Mouse (Mus musculus): ENCODE measurements around the gene Aptx.

GRCm38 (mm10) chr4:40666237-40667012 lies 36.6 kb downstream of the Aptx start:
- TF ChIP-seq POLR2A (IDR thresholded peaks at IDR 0.05; ENCODE audit: low read depth, low read length) (no peak), CTCF (IDR thresholded peaks at IDR 0.05; ENCODE audit: extremely low read depth, insufficient read depth, insufficient read length, insufficient replicate concordance) (no peak)

All from spleen, adult 2 months (tissue).